Mouse (Mus musculus) thymus, postnatal 25 days (tissue): ENCODE results near the gene Gpatch1.

ENCODE experiments used
- DNase-seq: peaks from one replicate; pipeline ENCODE4 v3.0.0; 2022

The Gpatch1 gene

GRCm38 (mm10) chr7:35234361-35235245, 83.6 kb downstream of the Gpatch1 start:
- peak; percentile 97 for DNase-seq

- no peak for DNase-seq
Measured at GRCm38 (mm10) chr7:35233861-35234260, 84.4 kb downstream of the Gpatch1 start.

- no peak for DNase-seq
Measured at GRCm38 (mm10) chr7:35232796-35233455, 85.3 kb downstream of the Gpatch1 start.

- no peak for DNase-seq
Measured at GRCm38 (mm10) chr7:35230333-35230732, 87.9 kb downstream of the Gpatch1 start.
